Mouse (Mus musculus) cortical plate, adult 2 months (tissue): Measurements from ENCODE around the gene Dqx1. TPM values are rescaled to one million over a fixed set of nuclear protein-coding genes. Genes with fewer than 3 reads are reported as not detected.
A peak's percentile ranks its signal among the peaks of the same experiment; 100 is the strongest.

Experiments used
- H3K27ac ChIP-seq: fragments of 200-500 bp; 2 replicates; pipeline ENCODE4 v1.5.1; 2012; ENCODE audit warnings: low read length, control low read depth, inconsistent platforms; ENCODE audit not compliant: insufficient read depth
- H3K4me1 ChIP-seq: fragments of 200-500 bp; 2 replicates; pipeline ENCODE4 v1.6.1; 2011; ENCODE audit warnings: low read length; ENCODE audit not compliant: control insufficient read depth, insufficient read depth
- H3K4me3 ChIP-seq: fragments of 200-500 bp; 2 replicates; pipeline ENCODE4 v1.5.1; 2011; ENCODE audit warnings: mild to moderate bottlenecking, low read length, control low read depth; ENCODE audit not compliant: insufficient read depth
- CTCF ChIP-seq: fragments of 200-500 bp; IDR thresholded peaks from 2 replicates; pipeline ENCODE4 v1.5.1; 2011; ENCODE audit warnings: mild to moderate bottlenecking, control low read depth, low read length; ENCODE audit not compliant: insufficient read depth; ENCODE audit errors: extremely low read depth
- POLR2A ChIP-seq: fragments of 200-500 bp; IDR thresholded peaks from 2 replicates; pipeline ENCODE4 v1.6.1; 2011; ENCODE audit warnings: mild to moderate bottlenecking, low read length, control low read depth; ENCODE audit not compliant: insufficient read depth; ENCODE audit errors: extremely low read depth
- polyA plus RNA-seq: library from polyadenylated mRNA; depleted of rRNA; stranded (reverse); fragments of >200 nt; gene quantifications from 2 replicates; pipeline ENCODE4 v1.2.3, GENCODE M21; 2012

The Dqx1 gene
- polyA plus RNA-seq, 1 experiment: 0.52 TPM

GRCm38 (mm10) chr6:83068706-83069487 is 11.3 kb downstream of the Dqx1 start:
- no peak for TF ChIP-seq CTCF
- no peak for TF ChIP-seq POLR2A
- H3K27ac ChIP-seq: no peak overlapping the region
- no peak overlapping the region for H3K4me3 ChIP-seq
- H3K4me1 ChIP-seq: no peaks in the 10 kb centered on the region

DNA sequence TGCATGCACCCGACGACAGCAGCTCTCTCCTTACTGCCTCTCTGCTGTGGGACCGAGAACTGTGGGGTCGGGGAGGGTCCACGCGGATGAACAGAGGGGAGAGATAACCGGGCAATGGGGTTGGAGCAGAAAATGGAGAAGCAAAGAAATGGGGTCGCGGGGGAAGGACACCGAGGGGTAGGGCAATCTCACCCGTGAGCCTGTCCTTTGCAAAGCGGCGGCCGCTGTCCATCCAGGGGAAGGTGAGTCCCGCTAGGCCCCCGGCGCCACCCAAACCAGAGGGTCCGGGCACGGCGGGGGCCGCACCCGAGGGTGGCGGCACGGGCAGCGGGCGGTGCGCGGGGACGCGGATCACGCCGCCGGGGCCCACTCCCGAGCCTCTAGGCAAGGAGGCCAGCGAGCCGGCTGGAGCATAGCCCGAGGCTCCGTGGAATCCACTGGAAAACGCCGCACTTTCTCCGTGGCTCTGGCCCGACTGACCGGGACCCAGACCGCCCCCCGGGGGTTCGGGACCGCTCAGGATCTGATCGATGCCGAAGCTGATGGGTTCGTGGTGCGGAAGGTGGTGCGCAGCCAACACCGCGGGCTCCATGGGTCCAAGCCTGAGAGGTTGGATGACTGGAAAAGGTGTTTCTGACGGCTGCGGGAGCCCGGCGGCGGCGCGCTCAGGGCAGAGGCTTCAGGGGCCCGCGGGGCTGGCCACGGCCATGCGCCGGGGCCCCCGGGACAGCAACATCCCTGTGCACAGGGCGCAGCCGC is 12.0 kb downstream of the Dqx1 start:
- H3K4me1 ChIP-seq: no peaks in the 10 kb centered on the region
- no peak overlapping the region for H3K4me3 ChIP-seq
- TF ChIP-seq POLR2A: no peak
- no peak for TF ChIP-seq CTCF
- H3K27ac ChIP-seq: no peak overlapping the region

- TF ChIP-seq POLR2A: no peak
- no peak for TF ChIP-seq CTCF
- Histone ChIP-seq H3K4me1 (no peaks in the 10 kb centered on the region), H3K4me3 (no peak within 1 kb of the TSS), H3K27ac (no peak within 1 kb of the TSS)
Observed at GRCm38 (mm10) chr6:83070247-83070310, 12.4 kb downstream of the Dqx1 start, which contains the start of gene Tlx2. TSS of gene Tlx2 (minus strand) at chr6:83070293.

DNA sequence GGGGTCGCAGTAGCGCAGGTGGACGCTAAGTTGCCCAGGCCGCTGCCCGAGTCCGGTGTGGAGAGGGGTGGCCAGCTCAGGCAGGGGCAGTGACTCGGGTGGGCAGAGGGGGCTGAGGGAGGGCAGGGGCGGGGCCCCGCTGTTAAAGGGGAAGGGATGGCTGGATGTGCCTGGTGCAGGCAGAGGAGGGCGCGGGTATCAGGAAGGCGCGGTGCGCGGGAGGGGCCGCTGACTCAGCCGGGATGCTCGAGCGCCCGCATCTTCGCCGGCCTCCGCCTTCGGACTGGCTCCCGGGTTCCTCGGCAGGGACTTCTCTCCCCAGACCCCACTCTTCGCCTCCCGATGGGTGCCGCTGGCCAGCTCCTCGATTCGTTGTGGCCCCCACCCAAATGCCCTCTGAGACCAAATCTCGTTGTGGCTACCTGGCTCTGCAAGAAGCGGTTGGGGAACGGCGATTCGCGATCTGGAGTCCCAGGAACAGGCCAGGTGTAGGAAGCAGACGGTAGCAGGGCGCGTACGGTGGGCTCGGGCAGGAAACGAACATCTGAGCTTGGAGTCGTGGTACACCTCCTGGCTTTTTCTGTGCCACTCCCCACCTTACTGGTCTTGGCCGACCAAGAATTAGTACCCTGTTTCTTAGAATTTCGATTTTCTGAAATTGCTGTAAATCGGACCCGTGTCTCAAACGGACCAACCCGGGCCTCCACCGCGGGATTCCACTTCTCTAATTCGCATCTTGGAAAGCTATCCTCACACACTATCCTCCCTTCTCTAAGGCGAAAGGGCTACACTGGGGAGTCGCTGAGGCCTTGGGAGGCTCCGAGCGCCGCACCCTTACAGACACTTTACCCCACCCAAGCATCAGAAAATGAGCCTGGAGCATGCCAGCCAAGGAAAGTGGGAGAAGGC is 12.9 kb downstream of the Dqx1 start:
- H3K4me3 ChIP-seq: no peak overlapping the region
- TF ChIP-seq CTCF (no peak), POLR2A (no peak)

DNA sequence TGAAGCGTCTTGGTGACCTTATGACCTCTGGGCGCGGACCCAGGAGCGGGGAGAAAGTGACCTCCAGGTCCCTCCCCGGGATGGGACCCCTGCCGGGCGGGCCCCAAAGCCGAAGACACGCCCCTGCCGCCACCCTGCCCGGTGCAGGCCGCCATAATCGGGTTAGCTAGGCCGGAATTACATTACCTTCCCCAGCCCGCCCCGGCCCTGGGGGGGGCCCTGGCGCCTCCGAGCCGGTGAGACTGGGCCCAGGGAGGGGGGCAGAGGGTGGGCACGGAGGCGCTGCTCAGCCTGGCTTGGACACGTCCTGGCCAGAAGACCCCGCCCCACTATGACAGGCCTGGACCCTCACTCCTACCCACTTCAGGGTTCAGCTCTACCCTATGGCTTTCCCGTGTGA is 13.6 kb downstream of the Dqx1 start:
- Histone ChIP-seq H3K27ac (no peak overlapping the region), H3K4me1 (no peaks in the 10 kb centered on the region), H3K4me3 (no peak overlapping the region)
- TF ChIP-seq POLR2A (no peak), CTCF (no peak)

More for the DNA sequence above, 12.9 kb downstream of the Dqx1 start:
- no peak overlapping the region for H3K27ac ChIP-seq
- no peaks in the 10 kb centered on the region for H3K4me1 ChIP-seq

DNA sequence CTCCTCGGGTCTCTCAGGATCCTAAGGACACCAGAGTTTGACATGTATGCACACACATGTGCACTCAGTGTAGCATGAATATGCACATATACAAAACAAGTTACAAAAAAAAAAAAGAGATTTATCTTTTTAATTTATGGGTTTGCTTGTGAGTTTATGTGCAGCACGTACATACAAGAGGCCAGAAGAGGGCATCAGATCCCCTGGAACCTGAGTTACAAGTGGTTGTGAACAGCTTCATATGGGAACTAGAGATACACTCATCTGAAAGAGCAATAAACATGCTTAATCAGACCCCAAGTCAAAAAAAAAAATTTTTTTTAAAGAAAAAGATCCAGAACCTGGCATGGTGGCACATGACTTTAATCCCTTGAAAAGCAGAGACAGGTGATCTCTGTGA is 17.3 kb downstream of the Dqx1 start:
- Histone ChIP-seq H3K27ac (no peak overlapping the region), H3K4me3 (no peak overlapping the region), H3K4me1 (0 out of 2 replicates have a peak, but pooled peaks cover 3% of the 10 kb centered on the region)
- TF ChIP-seq CTCF: no peak
- TF ChIP-seq POLR2A: no peak

DNA sequence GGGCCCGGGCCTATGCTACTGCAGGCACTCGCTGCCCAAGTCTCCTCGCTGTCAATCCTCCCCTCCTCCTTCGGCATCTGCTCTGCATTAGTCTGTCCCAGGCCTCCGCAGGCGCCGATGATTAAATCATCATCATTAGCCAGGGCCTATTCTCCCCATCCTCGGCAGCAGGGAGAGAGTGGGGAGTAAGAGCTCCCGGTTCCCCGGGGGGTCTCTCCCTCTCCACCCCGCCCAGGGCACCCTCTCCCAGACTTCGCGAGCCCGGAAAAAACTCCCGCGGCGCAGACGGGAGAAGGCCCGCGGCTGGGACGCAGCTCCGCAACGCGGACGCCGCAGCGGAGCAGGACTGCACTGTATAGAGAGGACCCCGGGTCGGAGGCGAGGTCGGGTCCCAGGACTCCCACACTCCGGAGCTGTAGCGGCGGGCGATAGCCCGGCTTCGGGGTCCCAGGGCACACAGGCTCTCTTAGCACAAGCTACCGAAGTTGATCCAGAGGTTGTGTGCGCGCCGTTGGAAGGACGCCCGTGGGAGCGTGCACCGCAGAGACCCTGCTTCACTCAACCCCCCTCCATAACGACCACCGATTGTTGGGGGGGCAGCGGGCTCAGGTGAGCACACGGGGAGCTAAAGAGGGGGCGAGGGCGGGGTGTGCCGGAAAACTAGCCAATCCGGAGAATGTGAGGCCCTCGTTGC is 20.1 kb downstream of the Dqx1 start, which contains the start of gene Pcgf1:
Pcgf1 (plus strand) TSS at position 240 of the 694 bp plus-strand sequence.
- TF ChIP-seq CTCF: no peak
- no peak for TF ChIP-seq POLR2A
- Histone ChIP-seq H3K27ac (peak within 1 kb of the TSS; percentile 75), H3K4me1 (0 out of 2 replicates have a peak, but pooled peaks cover 3% of the 10 kb centered on the region), H3K4me3 (peak within 1 kb of the TSS; percentile 60)

- peak overlapping the region; percentile 60 for H3K4me3 ChIP-seq
- 0 out of 2 replicates have a peak, but pooled peaks cover 3% of the 10 kb centered on the region for H3K4me1 ChIP-seq
- peak overlapping the region; percentile 75 for H3K27ac ChIP-seq
- TF ChIP-seq POLR2A (peak; percentile 54), CTCF (0 out of 2 replicates have a peak, but pooled peaks have one; percentile 22)
Observed at GRCm38 (mm10) chr6:83078324-83078858, 20.7 kb downstream of the Dqx1 start.
